Mouse (Mus musculus) mature B cell (primary cell): ENCODE data around the gene Fau.
"Not testable (repeated sequence)": the region's sequence is repeated elsewhere in the genome, so short reads cannot be mapped to it uniquely, and the experiment has no call there.

Source experiments
- in situ Hi-C: fragments of 300-500 bp; cut with MboI; formaldehyde crosslinking; loops from 2 replicates; pipeline ENCODE4 v1.14.3; 2019

The Fau gene

DNA sequence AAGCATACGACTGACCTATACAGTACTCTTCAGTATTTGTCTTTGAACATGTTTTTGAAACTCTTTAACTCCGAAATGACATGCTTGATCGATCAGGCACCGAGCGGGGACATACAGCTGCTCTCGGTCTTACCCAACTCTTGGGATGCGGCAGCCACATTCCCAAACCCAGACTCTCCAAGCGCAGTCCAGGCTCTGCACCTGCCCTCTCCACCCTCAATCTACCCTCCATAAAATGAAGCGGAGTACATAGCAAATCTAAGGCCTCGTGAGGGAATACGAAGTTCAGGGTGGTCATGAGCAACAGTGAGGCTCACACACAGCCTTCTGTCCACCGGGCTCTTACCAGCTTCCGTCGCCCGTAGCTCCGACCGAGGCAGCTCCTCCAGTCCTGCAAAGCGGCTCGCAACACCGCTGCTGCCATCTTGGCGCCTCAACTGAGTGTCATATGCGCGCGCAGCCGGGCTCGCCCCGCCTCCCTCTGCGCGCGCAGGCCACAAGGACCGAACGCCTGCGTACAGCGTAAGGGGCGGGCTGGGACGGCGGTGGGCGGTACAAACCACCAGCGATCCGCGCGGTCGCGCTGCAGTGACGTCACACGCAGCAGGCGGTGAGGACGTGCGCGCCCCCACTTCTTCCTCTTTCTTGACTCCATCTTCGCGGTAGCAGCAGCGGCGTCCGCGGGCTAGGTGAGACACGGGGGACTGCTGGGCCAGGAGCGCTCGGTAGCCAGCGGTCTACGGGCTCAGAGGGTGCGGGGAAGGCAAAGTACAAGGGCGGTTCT, at the start of gene Fau, which contains the start of gene Mrpl49:
Gene Fau (plus strand): TSS at position 532 of the 784 bp plus-strand sequence.
Gene Mrpl49 (minus strand): TSS at position 473 of the 784 bp plus-strand sequence.
- in situ Hi-C loops: no loop called here

DNA sequence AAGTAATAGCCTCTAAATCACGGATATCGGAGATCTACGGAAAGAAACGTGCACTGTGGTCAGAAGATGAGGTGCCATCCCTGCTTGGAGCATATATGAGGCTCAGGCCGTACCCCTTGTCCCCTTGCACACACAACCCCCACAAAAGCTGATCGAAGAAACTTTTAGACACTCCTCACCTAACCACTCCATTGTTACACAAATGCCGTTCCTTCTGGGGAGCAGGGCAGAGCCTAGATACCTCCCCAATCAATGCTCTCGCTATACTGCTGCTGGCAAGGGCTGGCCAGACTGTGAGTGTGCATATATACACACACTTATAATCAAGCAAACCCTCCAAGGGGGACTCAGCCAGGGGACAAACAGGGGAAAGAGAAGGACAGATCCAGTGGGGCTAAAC, 48.5 kb upstream of the Fau start:
- in situ Hi-C loops: no loop called here

DNA sequence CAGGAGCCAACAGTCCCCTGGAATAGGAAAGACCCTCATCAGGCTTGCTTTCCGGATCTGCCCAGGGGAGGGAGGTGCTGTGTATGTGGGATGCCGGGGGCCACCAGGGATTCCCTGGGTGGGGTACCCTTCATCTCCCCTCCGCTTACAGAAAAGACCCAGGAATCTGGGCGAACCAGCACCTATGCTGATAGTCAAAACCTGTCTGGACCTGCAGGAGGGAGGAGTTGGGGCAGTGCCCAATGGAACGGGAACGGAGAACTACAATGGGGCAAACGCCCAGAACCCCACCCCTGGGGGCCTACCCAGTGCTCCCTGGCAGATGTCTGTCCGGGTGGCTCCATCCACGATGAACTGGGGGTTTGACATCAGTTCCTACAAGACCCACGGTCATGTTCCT, 44.0 kb upstream of the Fau start:
- in situ Hi-C loops: no loop called here

DNA sequence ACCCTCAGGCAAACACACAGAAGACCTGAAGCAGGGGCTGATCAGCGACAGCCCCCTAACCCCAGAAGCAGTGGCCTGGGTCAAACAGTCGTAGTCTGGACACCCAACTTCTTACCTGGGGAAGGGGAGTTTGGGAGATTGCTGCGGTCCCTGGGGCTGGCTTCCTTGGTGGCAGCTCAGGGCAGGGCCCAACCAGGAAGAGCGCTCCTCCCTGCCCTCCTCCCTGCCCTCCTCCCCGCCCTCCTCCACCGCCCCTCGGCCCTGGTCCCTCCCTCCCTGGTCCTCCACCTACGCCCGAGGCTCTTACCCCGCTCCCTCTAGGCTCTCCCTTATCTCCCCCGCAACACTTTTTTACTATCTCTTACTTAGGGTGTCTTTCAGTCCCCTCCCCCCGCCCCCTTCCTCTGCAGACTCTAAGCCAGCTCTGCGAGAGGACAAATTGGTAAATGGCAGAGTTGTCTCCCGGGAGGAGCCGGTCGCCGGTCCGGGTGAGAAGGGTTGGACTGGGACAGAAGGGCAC, 42.6 kb upstream of the Fau start:
- in situ Hi-C loops: no loop called here

DNA sequence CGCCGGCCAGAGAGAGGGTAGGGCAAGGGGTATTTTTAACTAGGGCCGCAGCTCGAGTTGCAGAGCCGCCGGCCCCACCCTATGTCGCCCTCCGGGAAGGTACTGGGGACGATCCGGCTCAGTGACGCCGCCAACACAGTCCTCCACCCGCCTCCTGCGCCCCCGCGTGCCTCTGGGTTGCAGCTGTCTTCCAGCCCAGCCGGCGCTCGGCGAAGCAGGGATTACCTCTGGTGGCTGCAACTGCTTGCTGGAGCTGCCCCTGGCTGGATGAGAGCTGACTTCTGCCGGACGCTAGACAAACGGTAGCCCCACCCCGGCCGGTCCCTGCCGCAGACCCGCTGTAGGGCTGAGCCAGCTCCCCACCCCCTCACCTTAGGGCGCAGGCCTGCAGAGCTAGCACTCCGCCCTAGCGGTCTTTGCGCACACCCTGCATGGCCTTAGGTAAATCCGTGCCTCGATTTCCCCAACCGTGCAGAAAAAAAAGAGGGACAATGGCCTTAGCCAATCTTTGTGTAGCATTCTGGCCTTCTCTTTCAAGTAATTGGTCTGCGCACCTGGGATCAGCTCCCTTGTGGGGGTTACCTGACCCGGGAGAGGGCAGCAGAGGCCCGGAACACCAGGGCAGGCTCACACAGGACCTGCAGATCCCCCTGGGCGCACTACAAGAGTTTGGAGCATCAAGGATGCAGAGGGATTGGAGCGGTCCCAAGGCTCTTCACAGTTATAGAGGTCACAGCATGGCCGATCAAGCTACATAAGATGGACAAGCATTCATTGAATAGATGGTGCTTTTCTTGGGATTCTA, 41.9 kb upstream of the Fau start, which contains the start of gene Capn1:
Gene Capn1 (minus strand): TSS at position 387 of the 805 bp plus-strand sequence.
- in situ Hi-C loops: no loop called here

DNA sequence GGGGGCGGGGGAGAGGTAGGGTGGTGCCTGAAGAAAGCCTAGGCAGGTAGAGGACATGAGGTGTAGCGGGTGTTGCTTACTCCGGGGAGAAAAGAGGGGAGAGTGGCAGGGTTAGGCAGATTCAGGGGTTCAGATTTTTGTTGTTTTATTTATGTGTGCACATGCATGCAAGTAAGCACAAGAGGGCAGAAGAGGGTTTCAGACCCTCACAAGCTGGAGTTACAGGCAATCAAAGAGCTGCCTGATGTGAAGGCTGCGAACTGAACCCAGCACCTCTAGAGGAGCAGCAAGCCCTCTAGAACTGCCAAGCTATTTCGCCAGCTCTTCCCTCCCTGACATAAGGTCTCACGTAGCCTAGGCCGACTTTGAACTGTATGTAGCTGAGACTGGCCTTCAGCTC, 41.1 kb upstream of the Fau start:
- in situ Hi-C loops: no loop called here

DNA sequence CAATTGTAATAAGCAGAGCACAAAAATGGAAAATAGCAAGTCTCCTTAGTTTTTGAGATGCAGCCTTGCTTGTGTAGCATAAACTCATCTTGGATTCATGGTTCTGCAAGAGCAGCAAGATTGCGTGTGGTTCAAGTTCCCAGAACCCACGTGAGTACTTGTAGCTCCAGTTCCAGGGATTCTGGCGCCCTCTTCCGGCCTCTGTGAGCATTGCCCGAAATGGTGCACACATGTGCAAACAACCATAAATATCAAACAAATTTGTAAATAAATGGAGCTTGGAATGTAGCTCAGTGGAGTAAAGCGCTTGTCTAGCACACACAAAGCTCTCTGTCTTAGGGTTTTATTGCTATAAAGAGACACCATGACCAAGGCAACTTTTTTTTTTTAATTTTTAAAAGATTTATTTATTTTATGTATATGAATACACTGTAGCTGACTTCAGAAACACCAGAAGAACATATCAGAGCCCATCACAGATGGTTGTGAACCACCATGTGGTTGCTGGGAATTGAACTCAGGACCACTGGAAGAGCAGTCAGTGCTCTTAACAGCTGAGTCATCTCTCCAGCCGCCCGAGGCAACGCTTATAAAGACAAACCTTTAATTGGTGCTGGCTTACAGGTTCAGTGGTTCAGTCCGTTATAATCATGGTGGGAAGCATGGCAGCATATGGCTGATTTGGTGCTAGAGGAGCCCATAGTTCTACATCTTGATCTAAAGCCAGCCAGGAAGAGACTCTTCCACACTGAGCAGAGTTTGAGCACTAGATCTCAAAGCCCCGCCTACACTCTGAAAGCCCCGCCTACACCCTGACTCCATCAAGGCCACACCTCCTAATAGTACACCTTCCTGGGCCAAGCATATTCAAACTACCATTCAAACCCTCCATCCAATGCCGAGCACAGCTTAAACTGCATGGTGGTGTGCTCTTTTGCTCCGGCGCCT, 39.2 kb upstream of the Fau start:
- in situ Hi-C loops: no loop called here

DNA sequence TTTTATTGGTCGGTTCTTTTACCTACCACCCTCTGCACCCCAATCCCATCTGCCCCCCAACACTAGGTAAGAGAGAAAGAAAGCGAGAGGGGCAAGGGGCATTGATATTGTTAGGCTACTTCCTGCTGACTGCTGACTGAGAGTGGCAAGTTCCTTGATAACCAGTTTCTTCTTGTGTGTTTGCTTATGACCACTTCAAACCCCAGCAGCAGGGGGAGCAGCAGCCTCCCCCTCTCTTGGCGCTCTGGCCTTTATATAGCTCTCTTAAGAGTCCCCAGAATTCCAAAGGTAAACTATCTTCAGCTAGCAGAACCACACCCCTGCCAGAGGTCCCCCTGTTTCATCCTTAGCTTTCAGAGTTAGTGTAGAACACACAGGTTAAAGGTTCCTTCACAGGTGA, 37.4 kb upstream of the Fau start:
- in situ Hi-C loops: no loop called here

DNA sequence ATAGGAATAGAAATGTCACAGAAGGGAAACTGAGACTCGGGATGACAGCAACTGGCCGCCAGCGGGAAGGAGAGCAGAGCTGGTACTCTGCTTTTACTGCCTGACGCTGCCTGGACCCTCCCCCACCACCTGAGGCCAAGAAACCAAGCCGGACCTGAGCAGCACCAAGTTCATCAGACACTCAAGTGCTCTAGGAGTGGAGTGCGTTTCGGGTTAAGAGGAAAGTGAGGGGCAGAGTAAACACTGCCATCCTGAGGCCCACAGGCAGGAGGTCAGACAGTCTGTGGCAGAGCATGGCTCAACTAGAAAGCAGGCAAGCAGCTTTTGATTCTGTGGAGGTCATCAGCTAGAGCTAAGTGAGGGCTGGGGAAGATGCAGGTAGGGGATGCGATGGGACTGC, 34.6 kb upstream of the Fau start:
- in situ Hi-C loops: no loop called here

DNA sequence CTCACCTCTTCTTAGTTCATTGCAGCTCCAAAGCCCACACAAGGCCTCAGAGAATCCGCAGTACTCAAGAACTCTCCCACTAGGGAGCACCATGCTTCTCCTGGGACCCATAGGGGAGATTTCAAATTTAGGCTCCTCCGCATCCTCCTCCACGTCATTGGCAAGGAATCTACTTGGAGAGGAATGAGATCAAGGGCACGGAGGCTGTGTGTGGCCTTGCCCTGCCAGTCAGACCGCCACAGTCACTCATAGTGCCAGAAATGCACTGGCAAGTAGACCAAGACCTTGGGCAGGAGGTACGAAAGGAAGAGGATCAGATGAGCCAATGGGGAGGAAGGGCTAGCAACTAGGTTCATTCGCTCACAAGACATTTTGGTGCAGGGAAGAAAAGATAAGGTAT, 33.7 kb upstream of the Fau start:
- in situ Hi-C loops: no loop called here

DNA sequence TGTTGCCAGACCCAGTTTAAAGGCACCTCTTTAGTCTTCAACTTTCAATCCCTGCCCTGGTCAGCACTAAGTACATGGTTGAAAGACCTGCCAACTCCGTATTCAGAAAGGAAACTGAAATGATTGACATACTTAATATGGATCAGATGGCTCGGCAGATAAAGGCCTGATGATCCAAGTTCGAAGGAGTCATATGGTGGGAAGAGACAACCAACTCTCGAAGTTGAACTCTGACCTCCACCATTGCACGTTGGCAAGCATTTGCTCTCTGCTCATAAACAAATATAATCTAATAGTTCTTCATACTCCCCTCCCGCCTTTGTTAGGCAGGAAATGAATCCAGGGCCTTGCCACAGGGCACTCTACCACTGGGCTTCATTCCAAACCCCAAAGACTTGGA, 28.7 kb upstream of the Fau start:
- in situ Hi-C loops: no loop called here

DNA sequence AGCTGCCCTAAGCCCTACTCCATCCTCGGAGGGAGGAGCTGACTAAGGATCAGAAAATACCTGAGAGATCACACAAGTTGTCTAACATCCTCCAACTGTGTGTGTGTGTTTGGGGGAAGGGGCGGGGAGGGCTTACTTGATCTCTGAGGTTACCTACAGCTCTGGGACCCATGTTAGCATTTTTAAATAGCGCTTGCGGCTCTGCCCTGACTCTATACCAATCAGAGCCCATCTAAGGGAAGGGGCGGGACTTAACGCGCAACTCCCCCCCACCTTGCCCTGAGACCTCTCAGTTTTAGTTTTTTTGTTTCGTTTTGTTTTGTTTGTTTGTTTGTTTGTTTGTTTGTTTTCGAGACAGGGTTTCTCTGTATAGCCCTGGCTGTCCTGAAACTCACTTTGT, 28.2 kb upstream of the Fau start:
- in situ Hi-C loops: no loop called here

DNA sequence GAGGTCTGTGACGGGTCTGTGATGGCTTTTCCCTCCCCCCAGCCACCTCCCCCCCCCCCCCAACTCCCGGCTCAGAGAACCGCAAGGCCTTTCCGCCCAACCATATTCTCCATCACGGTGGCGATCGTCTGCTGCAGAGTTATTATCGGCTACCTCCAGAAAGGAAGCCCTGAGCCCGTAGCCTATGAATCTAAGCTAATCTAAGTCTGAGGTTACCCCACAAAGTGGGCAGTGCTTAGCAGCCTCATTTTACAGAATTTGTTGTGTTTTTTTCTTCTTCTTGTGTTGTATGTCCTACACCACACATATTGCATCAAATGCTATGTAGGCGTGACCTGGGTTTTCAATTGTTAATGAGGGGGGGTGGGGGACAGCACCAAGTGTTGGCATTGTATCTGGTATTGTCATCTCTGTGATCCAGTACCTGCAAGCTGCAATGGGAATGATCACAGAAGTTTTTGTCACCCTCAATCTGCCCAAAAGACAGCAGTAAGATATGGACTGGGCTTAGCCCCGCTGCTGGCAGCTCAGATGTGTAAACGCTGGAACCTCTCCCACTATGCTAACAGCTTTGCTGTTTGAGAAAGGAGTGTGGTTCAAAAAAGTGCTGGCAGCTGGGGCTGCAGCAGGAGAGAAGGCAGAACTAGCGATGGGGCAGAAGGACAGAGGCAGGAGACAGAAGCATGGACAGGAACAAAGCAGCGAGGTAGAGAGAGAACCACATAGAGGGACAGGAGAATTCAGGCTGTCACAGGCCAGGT, 26.9 kb upstream of the Fau start:
- in situ Hi-C loops: no loop called here

DNA sequence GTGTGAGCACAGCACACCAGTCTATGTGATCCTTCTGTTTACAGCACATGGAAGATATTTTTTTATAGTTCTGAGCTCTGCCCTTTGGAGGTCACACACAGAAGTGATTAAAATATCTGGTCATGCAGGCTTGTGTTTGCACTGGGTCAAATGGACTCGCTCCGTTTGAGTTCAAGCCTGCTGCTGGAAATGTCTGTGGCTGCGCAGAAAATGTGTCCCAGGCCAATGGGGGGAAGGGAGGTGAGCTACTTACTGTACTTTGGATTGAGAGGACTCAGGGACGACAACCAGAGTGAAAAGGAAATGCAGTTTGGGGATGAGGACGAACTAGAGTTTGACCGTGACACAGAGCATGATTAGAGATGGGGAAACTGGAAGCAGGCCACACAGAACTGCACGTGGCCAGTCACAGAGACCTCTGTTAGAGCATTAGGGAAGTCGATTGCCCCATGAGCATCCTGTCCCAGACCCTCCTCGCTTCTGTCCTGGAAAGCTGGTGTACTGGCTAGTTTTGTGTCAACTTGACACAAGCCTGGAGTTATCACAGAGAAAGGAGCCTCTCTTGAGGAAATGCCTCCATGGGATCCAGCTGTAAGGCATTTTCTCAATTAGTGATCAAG, 21.6 kb upstream of the Fau start:
- in situ Hi-C loops: no loop called here

DNA sequence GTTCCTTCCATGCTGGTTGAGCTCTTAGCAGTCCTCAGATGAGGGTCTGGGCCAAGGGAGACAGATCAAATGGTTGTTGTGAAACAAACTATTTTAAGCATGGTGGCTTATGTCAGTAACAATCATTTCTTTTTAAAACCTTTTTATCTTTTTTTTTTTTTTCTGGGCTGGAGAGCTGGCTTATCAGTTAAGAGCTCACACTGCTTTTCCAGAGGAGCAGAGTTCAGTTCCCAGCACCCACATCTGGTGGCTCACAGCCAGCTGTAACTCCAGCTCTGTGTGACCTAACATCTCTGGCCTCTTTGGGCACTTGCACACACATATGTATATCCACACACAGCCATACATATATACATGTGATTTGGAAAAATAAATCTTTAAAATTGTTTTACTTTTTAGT, 19.9 kb upstream of the Fau start:
- in situ Hi-C loops: no loop called here

DNA sequence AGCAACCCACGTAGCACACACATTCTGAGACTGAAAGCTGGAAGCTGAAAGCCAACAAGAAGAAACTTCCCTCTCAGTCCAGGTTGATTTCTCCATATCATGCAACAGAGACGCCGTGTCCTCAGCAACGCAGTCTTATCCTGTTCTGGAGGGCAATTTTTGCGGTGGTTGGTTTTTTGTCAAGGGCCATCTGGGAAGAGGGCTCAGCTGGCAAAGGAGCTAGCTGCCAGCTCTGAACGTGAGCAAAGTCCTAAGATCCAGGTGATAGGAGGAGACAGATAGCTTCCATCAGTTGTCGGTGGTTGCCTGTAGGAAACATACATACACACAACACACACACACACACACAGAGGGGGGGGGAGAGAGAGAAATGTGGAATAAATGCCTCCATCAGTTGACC, 19.3 kb upstream of the Fau start:
- in situ Hi-C loops: no loop called here

DNA sequence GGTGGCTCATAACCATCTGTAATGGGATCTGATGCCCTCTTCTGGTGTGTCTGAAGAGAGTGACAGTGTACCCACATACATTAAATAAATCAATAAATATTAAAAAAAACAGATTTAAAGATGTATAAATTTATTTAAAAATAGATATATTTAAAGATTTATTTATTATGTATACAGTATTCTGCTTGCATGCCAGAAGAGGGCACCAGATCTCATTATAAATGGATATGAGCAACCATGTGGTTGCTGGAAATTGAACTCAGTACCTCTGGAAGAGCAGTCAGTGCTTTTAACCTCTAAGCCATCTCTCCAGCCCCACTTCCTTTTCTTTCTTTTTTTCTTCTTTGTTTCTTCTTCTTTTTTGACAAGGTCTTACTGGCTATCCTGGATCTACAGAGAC, 17.6 kb upstream of the Fau start:
- in situ Hi-C loops: no loop called here

DNA sequence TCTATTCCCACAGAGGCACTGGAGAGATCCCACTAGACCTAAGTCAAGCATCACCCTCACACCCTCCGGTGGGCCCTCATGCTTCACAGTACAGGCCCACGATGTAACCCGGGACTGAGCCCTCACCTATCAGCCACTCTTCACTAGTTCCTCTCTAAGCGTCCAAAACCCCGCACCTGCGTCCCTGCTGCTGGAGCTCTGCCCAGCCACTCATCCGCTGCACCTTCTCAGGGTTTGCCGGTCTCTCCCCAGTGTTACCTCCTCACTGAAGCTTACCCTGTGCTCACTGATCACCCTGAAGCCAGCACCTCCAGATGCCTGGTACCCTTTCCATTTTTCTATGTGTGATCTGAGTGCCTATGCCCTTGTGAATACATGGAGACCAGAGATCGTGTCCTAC, 15.4 kb upstream of the Fau start:
- in situ Hi-C loops: no loop called here

DNA sequence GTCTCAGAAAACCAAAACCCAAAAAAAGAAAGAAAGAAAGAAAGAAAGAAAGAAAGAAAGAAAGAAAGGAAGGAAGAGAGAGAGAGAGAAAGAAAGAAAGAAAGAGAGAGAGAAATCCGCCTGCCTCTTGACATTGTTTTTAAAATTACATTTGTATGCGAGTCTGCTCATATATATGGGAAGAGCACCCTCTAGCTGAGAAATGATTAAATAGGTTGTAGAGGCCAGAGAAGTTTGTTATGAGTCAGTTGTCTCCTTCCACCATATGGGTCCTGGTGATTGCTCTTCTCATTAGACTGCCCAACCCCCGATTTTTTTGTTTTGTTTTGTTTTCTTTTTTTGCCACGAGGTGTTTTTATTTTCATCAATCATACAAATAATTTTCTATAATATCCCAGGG, 13.5 kb upstream of the Fau start:
- in situ Hi-C loops: not testable (repeated sequence)
